Mouse (Mus musculus) forebrain, embryonic 11.5 days (tissue): ENCODE measurements at regions not wholly inside any gene's neighbourhood (a gene's known extent, or its start where the extent isn't known, plus 50 kb on each side); places are given as distances from the start of the nearest gene placed in this dataset.

ENCODE experiments used
- ATAC-seq: fragments of 200-750 bp; cut with Nextera tagmentation; replicated peaks from 2 replicates; pipeline ENCODE4 v1.8.0; 2017; ENCODE audit warnings: moderate TSS enrichment; ENCODE audit not compliant: low FRiP score
- DNase-seq: peaks from one replicate; pipeline ENCODE4 v3.0.0-alpha.2; 2017; ENCODE audit warnings: low spot score
- H3K27ac ChIP-seq: fragments of 300-500 bp; sonication (generic); 2 replicates; pipeline ENCODE4 v1.5.1; 2014; ENCODE audit warnings: low read depth, low read length
- H3K27me3 ChIP-seq: fragments of 300-500 bp; sonication (generic); 2 replicates; pipeline ENCODE4 v1.6.1; 2014; ENCODE audit warnings: mild to moderate bottlenecking, low read length, mixed read lengths; ENCODE audit not compliant: control insufficient read depth, insufficient read depth
- H3K36me3 ChIP-seq: fragments of 300-500 bp; sonication (generic); 2 replicates; pipeline ENCODE4 v1.6.1; 2014; ENCODE audit warnings: mild to moderate bottlenecking, low read length, moderate library complexity, mixed read lengths; ENCODE audit not compliant: control insufficient read depth, insufficient read depth
- H3K4me1 ChIP-seq: fragments of 300-500 bp; sonication (generic); replicated peaks from 2 replicates; pipeline ENCODE4 v1.6.1; 2014; ENCODE audit warnings: low read length, mixed read lengths; ENCODE audit not compliant: control insufficient read depth, insufficient read depth
- H3K4me2 ChIP-seq: fragments of 300-500 bp; sonication (generic); 2 replicates; pipeline ENCODE4 v1.6.1; 2014; ENCODE audit warnings: low read depth, mild to moderate bottlenecking, low read length, moderate library complexity, mixed read lengths; ENCODE audit not compliant: severe bottlenecking
- H3K4me3 ChIP-seq: fragments of 300-500 bp; sonication (generic); 2 replicates; pipeline ENCODE4 v1.5.1; 2014; ENCODE audit warnings: low read depth, low read length
- H3K9ac ChIP-seq: fragments of 300-500 bp; sonication (generic); 2 replicates; pipeline ENCODE4 v1.6.1; 2014; ENCODE audit warnings: low read length
- H3K9me3 ChIP-seq: fragments of 300-500 bp; sonication (generic); 2 replicates; pipeline ENCODE4 v1.6.1; 2016; ENCODE audit warnings: low read length, mixed read lengths; ENCODE audit not compliant: control insufficient read depth
- WGBS: fragments of 180-500 bp; shearing (Covaris S2); extraction: QIAGEN DNeasy Blood & Tissue Kit; methylation state at CpG from one replicate; pipeline ENCODE4 v1.1.7; 2014; 5-methylcytosine and 5-hydroxymethylcytosine counted together

- no peaks in the 10 kb centered on the region for H3K4me1 ChIP-seq
- no peak overlapping the region for H3K9ac ChIP-seq
- 78% methylated on average over 6 of the region's 6 CpGs for WGBS
- H3K4me3 ChIP-seq: no peak overlapping the region
- no peak for ATAC-seq
- DNase-seq: no peak
- no peak overlapping the region for H3K27ac ChIP-seq
- no peaks in the 10 kb centered on the region for H3K36me3 ChIP-seq
- no peaks in the 10 kb centered on the region for H3K27me3 ChIP-seq
- H3K4me2 ChIP-seq: no peak overlapping the region
- H3K9me3 ChIP-seq: no peaks in the 10 kb centered on the region
These were observed 134.2 kb upstream of the Tbx18 start for GRCm38 (mm10) chr9:87865236-87865635.

GRCm38 (mm10) chr9:87872384-87872905 lies 141.4 kb upstream of the Tbx18 start:
- H3K4me2 ChIP-seq: no peak overlapping the region
- no peak overlapping the region for H3K4me3 ChIP-seq
- H3K9me3 ChIP-seq: no peaks in the 10 kb centered on the region
- no peaks in the 10 kb centered on the region for H3K27me3 ChIP-seq
- no peak overlapping the region for H3K9ac ChIP-seq
- H3K4me1 ChIP-seq: no peaks in the 10 kb centered on the region
- WGBS: 89% methylated on average over 6 of the region's 6 CpGs
- H3K27ac ChIP-seq: no peak overlapping the region
- no peaks in the 10 kb centered on the region for H3K36me3 ChIP-seq
- ATAC-seq: no peak
- DNase-seq: no peak

- no peaks in the 10 kb centered on the region for H3K4me1 ChIP-seq
- H3K4me3 ChIP-seq: no peak overlapping the region
- peak; percentile 71 for ATAC-seq
These were observed 151.5 kb upstream of the Tbx18 start for GRCm38 (mm10) chr9:87882587-87882986.

GRCm38 (mm10) chr9:87883069-87883468 lies 152.0 kb upstream of the Tbx18 start:
- ATAC-seq: peak; percentile 94
- DNase-seq: no peak
- no peak overlapping the region for H3K9ac ChIP-seq

More at GRCm38 (mm10) chr9:87882587-87882986, 151.5 kb upstream of the Tbx18 start:
- no peak for DNase-seq
- Histone ChIP-seq H3K4me2 (no peak overlapping the region), H3K27ac (no peak overlapping the region), H3K9me3 (no peaks in the 10 kb centered on the region), H3K27me3 (no peaks in the 10 kb centered on the region), H3K9ac (no peak overlapping the region), H3K36me3 (no peaks in the 10 kb centered on the region)
- 43% methylated on average over 1 of the region's 1 CpGs for WGBS

GRCm38 (mm10) chr9:87894051-87894450 lies 163.0 kb upstream of the Tbx18 start:
- Histone ChIP-seq H3K27me3 (no peaks in the 10 kb centered on the region), H3K9me3 (no peaks in the 10 kb centered on the region), H3K36me3 (no peaks in the 10 kb centered on the region), H3K4me1 (0 out of 2 replicates have a peak, but pooled peaks cover 2% of the 10 kb centered on the region), H3K4me3 (no peak overlapping the region), H3K27ac (no peak overlapping the region), H3K9ac (no peak overlapping the region), H3K4me2 (no peak overlapping the region)
- WGBS: 20% methylated on average over 4 of the region's 4 CpGs
- ATAC-seq: peak; percentile 71
- no peak for DNase-seq

More at GRCm38 (mm10) chr9:87883069-87883468, 152.0 kb upstream of the Tbx18 start:
- no peaks in the 10 kb centered on the region for H3K4me1 ChIP-seq
- no peaks in the 10 kb centered on the region for H3K36me3 ChIP-seq
- no peaks in the 10 kb centered on the region for H3K27me3 ChIP-seq
- no peak overlapping the region for H3K4me2 ChIP-seq
- H3K27ac ChIP-seq: no peak overlapping the region
- no peak overlapping the region for H3K4me3 ChIP-seq
- no peaks in the 10 kb centered on the region for H3K9me3 ChIP-seq

GRCm38 (mm10) chr9:87894596-87894995 lies 163.5 kb upstream of the Tbx18 start:
- Histone ChIP-seq H3K27me3 (no peaks in the 10 kb centered on the region), H3K4me2 (no peak overlapping the region), H3K9ac (no peak overlapping the region), H3K4me3 (no peak overlapping the region), H3K4me1 (0 out of 2 replicates have a peak, but pooled peaks cover 2% of the 10 kb centered on the region), H3K36me3 (no peaks in the 10 kb centered on the region), H3K27ac (no peak overlapping the region), H3K9me3 (no peaks in the 10 kb centered on the region)
- no peak for DNase-seq
- ATAC-seq: 0 out of 2 replicates have a peak, but pooled peaks have one; percentile 14
- 47% methylated on average over 3 of the region's 3 CpGs for WGBS

GRCm38 (mm10) chr9:87895526-87895925 lies 164.5 kb upstream of the Tbx18 start:
- Histone ChIP-seq H3K27me3 (no peaks in the 10 kb centered on the region), H3K36me3 (no peaks in the 10 kb centered on the region), H3K4me1 (0 out of 2 replicates have a peak, but pooled peaks cover 2% of the 10 kb centered on the region), H3K4me2 (no peak overlapping the region), H3K9me3 (no peaks in the 10 kb centered on the region), H3K27ac (no peak overlapping the region), H3K4me3 (no peak overlapping the region), H3K9ac (no peak overlapping the region)
- ATAC-seq: no peak
- 86% methylated on average over 4 of the region's 4 CpGs for WGBS
- no peak for DNase-seq

- H3K36me3 ChIP-seq: no peaks in the 10 kb centered on the region
- no peak for ATAC-seq
- H3K4me2 ChIP-seq: no peak overlapping the region
- 78% methylated on average over 3 of the region's 3 CpGs for WGBS
- H3K4me3 ChIP-seq: no peak overlapping the region
- H3K27ac ChIP-seq: no peak overlapping the region
- no peaks in the 10 kb centered on the region for H3K27me3 ChIP-seq
- no peak overlapping the region for H3K9ac ChIP-seq
- H3K4me1 ChIP-seq: 0 out of 2 replicates have a peak, but pooled peaks cover 2% of the 10 kb centered on the region
- no peaks in the 10 kb centered on the region for H3K9me3 ChIP-seq
- DNase-seq: no peak
These were observed 166.3 kb upstream of the Tbx18 start for GRCm38 (mm10) chr9:87897336-87897735.

GRCm38 (mm10) chr9:87899368-87899767 lies 168.3 kb upstream of the Tbx18 start:
- Histone ChIP-seq H3K4me3 (no peak overlapping the region), H3K4me1 (0 out of 2 replicates have a peak, but pooled peaks cover 2% of the 10 kb centered on the region), H3K36me3 (no peaks in the 10 kb centered on the region), H3K27ac (no peak overlapping the region), H3K27me3 (no peaks in the 10 kb centered on the region), H3K9ac (no peak overlapping the region), H3K4me2 (no peak overlapping the region), H3K9me3 (no peaks in the 10 kb centered on the region)
- 78% methylated on average over 5 of the region's 5 CpGs for WGBS
- no peak for DNase-seq
- ATAC-seq: no peak
